Mouse (Mus musculus) layer of hippocampus, adult 2 months (tissue): Measurements from ENCODE around the gene Tmtc2. TPM values are rescaled to one million over a fixed set of nuclear protein-coding genes. Genes with fewer than 3 reads are reported as not detected.

Experiments used
- DNase-seq, 2 experiments: peaks; one replicate each; pipeline ENCODE4 v3.0.0; 2022; ENCODE audit warnings: low spot score in 2 of 2
- H3K27ac ChIP-seq: fragments of 200-600 bp; 2 replicates; pipeline ENCODE4 v1.8.1; 2022
- H3K4me3 ChIP-seq: fragments of 200-600 bp; 2 replicates; pipeline ENCODE4 v1.8.1; 2022; ENCODE audit warnings: mild to moderate bottlenecking
- CTCF ChIP-seq: fragments of 200-600 bp; conservative IDR thresholded peaks from 2 replicates; pipeline ENCODE4 v1.8.1; 2022; ENCODE audit warnings: antibody characterized with exemption, mild to moderate bottlenecking, moderate library complexity
- long read RNA-seq, 2 experiments: library from polyadenylated mRNA; stranded (forward); transcript quantifications; one replicate each; pipeline ENCODE4 v2.0.0; 2021; ENCODE audit warnings: borderline mapping rate in 2 of 2
- total RNA-seq, 2 experiments: library from RNA; stranded (reverse); gene quantifications; 2 replicates each; pipeline ENCODE4 v1.2.3; 2021

Gene Tmtc2
- total RNA-seq = 10 to 100 TPM; 10.2 to 12.0 TPM
- long read RNA-seq, experiment 1, partial matches to known transcripts = 0 of 2 reads
- long read RNA-seq, experiment 1, other reads (novel, unspliced or antisense) = 2 of 2 reads
- long read RNA-seq, experiment 2, partial matches to known transcripts = 0 of 2 reads
- long read RNA-seq, experiment 2, other reads (novel, unspliced or antisense) = 2 of 2 reads

DNA sequence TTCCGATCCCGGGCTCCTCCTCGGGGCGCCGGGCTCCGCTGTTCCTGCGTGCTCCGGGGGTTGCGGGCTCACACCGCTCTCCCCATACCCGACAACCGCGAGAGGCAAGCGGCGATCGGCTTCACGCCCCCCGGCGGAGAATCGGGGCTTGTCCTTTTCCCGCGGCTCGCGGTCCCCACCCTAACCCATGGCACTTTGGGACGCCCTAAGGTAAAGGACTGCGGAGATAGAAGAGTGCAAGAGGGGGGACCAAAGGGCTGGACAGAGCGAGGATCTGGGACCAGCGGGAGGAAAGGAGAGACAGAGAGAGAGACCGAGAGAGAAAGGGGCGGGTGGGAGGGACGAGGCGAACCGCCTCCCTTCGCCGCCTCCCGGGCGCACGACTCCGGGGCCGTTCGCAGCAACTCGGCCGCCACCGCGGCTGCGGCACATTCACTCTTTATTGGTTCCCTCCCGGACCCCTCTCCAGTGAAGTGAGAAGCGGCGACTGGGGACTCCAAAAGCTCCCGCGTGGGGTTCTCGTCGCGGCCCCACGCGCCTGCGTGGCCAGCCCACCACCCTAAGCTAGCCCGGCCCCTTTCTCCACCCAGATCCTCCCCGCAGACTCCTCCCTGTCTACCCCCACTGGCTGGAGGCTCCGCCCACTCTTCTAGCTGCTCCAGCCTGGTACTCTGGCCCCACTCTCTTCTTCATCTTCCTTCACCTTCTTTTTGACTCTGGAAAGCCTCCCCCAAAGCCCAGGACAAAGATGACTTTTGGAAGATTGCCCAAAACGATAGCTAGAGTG lies at the start of gene Tmtc2:
Tmtc2 (minus strand) TSS at position 544 of the 787 bp plus-strand sequence.
- H3K4me3 ChIP-seq = peak within 1 kb of the TSS; percentile 92
- DNase-seq = peak; percentile 87 to 92
- peak within 1 kb of the TSS; percentile 91 for H3K27ac ChIP-seq
- peak; percentile 57 for TF ChIP-seq CTCF

DNA sequence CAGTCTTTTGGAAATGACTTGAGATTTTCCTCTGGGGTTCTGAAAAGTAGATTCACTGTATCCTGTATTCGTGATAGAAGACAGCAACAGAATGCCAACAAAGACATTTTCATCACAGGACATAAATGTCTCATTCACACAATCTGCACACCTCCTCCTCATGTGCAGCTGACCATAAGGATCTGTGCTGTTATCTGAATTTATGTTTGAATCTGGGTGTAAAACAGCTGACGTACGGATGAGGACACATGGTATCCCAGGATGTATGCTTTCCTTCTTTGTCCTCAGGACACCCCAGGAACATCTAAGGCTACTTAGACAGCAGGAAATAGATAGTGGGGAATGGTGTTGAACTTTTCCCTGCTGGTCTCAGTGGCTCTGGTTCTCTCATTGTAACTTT lies 37.9 kb upstream of the Tmtc2 start:
- H3K4me3 ChIP-seq = no peak overlapping the region
- no peak for DNase-seq
- H3K27ac ChIP-seq = no peak overlapping the region
- TF ChIP-seq CTCF = no peak

DNA sequence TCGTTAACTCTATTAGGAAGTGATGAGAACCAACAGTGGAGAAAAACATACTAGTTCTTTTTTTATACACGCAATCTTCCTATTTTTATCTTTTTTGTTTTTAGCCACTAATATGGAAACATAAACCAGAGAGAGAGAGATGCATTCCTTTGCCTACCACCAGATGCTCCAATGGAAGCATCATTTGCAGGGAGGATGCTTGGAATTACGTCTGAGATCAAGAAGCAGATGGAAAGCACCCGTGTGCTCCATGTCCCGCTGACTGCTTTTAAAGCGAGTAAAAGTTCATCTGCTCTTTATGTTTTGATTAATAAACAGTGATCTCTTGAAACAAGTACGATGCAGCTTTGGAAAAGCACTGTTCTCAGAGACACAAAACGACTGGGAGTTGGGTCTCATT lies 24.6 kb upstream of the Tmtc2 start:
- DNase-seq = no peak
- no peak for TF ChIP-seq CTCF
- no peak overlapping the region for H3K4me3 ChIP-seq
- H3K27ac ChIP-seq = no peak overlapping the region

DNA sequence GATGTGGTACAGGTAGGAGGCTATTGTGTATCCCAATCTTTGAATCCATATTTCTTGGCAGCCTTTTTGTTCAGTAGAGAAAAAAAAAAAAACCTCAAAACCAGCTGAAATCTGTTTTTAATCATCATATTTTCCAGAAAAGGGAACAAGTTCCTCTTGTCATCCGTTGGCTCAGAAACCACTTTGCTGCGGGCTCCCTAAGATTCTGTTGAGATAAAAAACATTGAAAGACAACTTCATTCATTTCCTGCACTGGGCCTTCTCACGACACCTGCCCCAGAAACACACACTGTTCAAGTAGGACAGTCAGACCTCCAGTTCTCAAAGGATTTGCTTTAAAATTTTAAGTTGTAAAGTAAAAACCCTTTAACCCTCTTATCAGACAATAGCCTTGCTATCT lies 23.0 kb upstream of the Tmtc2 start:
- H3K27ac ChIP-seq = no peak overlapping the region
- no peak for TF ChIP-seq CTCF
- DNase-seq = no peak

DNA sequence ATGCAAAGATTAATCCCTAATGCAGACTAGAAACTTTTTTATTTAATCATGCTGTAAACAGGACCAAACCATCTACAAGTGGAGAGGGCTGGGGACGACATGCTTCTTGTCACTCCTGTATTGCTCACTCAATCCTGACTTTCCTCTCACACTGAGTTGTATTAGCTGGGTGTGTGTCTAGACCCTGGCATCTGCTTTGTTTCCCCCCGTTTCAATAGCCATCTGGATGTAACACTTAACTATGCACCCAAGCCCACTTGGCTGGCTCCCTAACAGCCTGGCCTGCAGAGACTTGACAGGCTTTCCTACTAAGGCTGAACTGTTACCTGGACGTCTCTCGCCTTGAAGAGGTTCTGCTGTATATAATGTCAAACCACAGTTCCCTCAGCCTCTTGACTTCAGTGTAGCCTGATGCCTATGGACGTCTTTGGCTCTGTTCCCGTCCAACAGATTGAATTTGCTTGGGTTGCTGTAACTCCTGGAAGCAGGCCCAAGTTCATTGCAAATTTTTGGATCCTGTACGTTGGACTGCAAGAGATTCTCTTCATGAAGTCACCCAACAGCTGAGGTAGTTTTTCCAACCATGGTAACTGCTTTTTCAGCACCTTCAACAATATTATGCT lies 21.3 kb upstream of the Tmtc2 start:
- Histone ChIP-seq H3K27ac (no peak overlapping the region), H3K4me3 (no peak overlapping the region)
- TF ChIP-seq CTCF = no peak
- DNase-seq = no peak

More for the DNA sequence above, 23.0 kb upstream of the Tmtc2 start:
- no peak overlapping the region for H3K4me3 ChIP-seq

DNA sequence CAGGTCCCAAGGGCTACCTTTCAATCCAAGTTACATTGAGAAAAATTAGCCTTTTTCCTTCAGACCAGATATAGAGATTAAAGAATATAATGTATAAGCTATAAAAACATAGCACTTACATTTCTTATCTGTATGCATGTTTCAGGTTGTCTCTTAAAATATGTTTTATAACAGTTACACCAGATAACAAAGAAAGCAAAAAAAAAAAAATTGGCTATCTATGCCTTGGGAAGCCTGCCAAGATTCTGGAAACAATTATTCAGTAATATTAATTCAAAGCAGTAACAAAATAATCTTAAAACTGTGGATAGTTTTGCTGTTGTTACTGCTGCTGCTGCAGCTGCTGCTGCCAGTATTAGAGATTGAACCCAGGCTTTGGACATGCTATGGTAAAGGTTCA lies 13.9 kb upstream of the Tmtc2 start:
- no peak for DNase-seq
- no peak for TF ChIP-seq CTCF
- H3K27ac ChIP-seq = no peak overlapping the region
- no peak overlapping the region for H3K4me3 ChIP-seq

DNA sequence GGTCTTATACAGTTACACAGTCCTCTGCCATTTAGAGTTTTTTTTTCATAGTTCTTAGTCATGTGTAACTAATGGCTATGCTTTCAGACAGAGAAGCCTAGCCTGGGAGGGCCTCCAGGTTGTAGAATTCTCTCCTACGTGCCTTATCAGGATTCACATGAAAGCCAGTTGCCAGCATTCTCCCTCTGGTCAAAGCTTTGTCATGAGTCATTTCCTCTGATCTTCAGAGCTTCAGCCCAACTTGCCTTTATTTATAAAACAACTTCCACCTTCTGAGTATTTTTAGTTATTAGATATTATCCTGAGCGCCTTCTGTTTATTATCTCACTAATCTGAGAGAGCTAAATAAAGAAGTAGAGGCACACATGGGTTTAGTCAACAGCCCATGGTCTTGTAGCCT lies 5.1 kb upstream of the Tmtc2 start:
- DNase-seq = no peak
- no peak for TF ChIP-seq CTCF
- H3K27ac ChIP-seq = no peak overlapping the region
- H3K4me3 ChIP-seq = no peak overlapping the region

DNA sequence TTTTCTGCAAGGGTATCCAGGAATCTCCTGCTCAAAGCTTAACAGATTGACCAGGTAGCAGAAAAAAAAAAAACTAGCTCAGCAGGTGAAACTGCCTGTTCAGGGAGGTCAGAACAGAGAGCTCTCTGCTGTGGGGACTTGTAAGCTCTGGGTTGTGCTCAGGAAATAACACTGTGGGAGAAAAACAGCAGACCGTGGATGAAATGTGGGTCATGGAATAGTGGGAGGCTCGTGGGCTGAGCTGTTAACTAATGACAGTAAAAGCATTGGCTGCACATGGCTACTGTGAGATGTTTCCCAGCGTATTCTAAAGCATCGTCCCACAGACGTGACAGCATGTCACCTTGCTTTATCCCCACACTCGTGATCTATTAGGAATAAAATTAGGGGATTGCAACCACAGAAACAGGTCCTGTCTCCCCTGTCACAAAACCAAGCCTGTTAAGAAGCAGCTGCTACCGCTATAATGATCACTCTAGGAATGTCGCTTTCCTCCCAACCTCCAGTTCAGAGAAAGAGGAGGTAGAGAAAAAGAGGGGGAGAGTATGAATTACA lies 4.1 kb upstream of the Tmtc2 start:
- no peak overlapping the region; the same call in 1 of the 2 replicates for H3K4me3 ChIP-seq
- peak overlapping the region; percentile 67; the same call in 1 of the 2 replicates for H3K27ac ChIP-seq
- TF ChIP-seq CTCF = no peak
- DNase-seq = no peak

DNA sequence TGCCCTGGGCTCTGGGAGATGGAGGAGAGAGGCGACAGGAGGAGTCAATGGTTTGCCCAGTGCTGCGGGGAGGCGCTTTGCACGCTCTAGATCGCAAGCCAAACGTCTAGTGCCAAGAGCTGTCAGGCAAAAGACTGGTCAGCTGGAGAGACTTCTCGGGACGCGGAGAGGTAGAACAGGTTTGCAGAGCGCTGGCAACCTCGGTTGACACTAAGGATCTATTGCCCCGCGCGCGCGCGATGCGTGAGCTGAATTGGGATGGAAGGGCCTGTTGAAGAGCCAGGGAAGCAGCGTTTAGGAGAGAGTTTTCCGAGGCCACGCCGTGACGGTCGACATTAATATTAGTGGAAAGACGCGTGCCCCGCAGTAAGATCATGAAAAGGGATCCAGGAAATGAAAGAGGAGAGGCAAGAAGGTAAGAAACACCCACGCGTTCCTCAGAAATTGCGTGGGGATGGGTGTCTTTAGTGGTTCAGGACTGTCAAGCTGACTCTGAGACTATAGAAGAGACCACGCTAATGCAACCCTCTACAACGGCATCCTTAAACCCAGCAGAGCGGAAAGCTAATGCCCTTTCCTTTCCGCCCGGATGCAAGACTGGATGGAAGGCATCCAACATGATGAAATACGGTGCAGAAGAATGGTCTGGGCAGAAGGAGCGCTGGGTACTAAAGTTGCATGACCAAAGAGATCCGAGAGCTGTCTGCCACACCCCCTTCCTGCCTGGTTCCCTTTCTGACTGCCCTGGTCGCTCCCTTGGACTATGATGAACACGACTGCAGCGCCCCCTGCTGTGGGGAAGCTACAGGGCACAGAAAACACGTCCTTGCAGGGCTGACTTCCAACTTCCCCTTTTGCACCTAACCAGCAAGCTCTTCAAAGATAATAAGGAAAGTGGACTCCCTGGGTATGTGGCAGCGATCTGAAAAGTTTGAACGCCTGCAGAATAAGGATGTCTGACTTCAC lies 727 bp upstream of the Tmtc2 start:
- peak; percentile 98 for TF ChIP-seq CTCF
- H3K4me3 ChIP-seq = peak overlapping the region; percentile 92
- peak overlapping the region; percentile 91 for H3K27ac ChIP-seq
- DNase-seq = peak; percentile 91 to 98

DNA sequence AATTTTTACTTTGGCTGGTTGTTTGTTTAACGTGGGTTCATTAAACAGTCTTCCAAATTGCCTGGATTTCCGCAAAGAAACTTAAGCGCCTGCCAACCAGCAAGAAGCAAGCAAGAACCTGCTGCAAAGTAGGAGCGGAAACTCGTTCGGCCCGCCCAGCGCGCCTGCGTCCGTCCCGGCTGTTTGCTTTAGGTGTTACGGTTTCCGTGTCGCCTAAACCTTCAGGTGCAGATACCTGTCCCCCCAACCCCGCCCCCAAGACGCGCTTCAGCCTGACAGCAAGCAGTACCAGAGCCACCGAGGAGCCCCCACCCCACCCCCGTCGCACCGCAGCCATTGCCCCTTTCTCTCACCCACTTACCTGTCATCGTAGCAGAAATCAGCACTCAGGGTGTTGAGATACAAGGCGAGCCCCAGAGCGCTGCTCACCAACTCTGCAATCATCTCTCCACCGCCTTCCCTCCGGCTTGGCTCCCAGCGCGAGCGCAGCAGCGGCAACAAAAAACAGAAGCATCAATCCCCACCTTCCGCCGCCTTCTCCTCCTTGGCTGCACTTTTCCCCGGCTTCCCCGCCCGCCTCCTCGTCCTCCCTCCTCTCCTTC lies 844 bp downstream of the Tmtc2 start:
- Histone ChIP-seq H3K27ac (peak overlapping the region; percentile 91), H3K4me3 (peak overlapping the region; percentile 92)
- DNase-seq = peak in 1 of 2 experiments; percentile 41
- TF ChIP-seq CTCF = no peak

DNA sequence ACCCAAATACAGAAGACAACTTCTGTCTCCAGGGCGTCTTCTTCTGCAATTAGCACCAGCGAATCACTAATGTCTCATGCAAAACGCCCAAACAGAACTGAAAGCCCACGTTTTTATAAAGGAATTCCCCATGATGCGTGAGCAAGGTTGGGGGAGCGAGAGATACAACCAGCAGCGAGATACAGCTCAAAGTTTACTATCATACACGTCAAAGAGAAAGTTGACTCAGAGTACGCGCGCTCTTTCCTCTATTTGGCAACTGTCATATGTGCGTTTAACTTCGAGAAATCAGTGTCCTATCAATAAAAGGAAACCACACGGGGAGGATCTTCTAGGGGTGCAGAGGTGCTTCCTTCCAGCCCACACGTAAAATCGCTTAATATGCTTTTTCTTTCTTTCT lies 1.4 kb downstream of the Tmtc2 start:
- DNase-seq = no peak

DNA sequence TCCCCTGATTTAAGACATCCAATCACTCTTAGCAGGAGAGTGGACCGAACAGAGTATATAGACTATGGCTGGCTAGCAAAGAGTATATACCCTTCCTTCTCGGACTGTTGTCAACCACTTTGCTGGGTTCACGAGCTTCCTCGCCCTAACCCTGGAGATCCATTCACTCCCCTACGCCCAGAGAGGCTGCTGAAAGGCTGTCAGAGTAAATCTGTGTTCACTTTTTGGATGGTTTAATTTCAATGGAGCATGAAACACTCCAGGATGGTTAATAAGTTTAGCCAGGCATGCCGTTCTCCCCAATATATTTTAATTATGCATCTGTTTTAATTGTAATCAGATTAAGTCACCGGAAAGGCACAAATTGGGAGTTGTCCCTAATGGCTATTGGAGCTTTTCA lies 1.9 kb downstream of the Tmtc2 start:
- H3K4me3 ChIP-seq = peak overlapping the region; percentile 92
- no peak for DNase-seq
- no peak for TF ChIP-seq CTCF
- H3K27ac ChIP-seq = peak overlapping the region; percentile 39; the same call in 1 of the 2 replicates

More for the DNA sequence above, 1.4 kb downstream of the Tmtc2 start:
- Histone ChIP-seq H3K4me3 (peak overlapping the region; percentile 92), H3K27ac (peak overlapping the region; percentile 91; the same call in 1 of the 2 replicates)
- TF ChIP-seq CTCF = no peak
